Mouse (Mus musculus): ENCODE data around the gene Mmp17. TPM values are rescaled to one million over a fixed set of nuclear protein-coding genes. Genes with fewer than 3 reads are reported as not detected.

Mmp17 gene
- polyA plus RNA-seq, 1 experiment, result 1.6 TPM

- TF ChIP-seq CTCF (conservative IDR thresholded peaks at IDR 0.05; ENCODE audit: insufficient read depth, insufficient read length, low read depth, low read length), result no peak
- no peak for TF ChIP-seq POLR2A (IDR thresholded peaks at IDR 0.05; ENCODE audit: low read depth, low read length)
- H3K4me3 ChIP-seq (ENCODE audit: insufficient read depth, low read depth, low read length), result no peak overlapping the region
- H3K4me1 ChIP-seq (ENCODE audit: control insufficient read depth, insufficient read depth, low read length), result peaks cover 10% of the 10 kb centered on the region
- peak; percentile 91 for DNase-seq
- 69% methylated on average over 12 of the region's 12 CpGs for WGBS
- no peak overlapping the region for H3K27ac ChIP-seq (ENCODE audit: insufficient read depth, low read depth, low read length)
- no peaks in the 10 kb centered on the region for H3K27me3 ChIP-seq (replicated peaks; ENCODE audit: control insufficient read depth, insufficient read depth, low read length)
- no peaks in the 10 kb centered on the region; the same call in 1 of the 2 replicates for H3K36me3 ChIP-seq (ENCODE audit: control insufficient read depth, insufficient read depth, low read length)
These were observed 34.3 kb upstream of the Mmp17 start for GRCm38 (mm10) chr5:129549716-129550115.

GRCm38 (mm10) chr5:129550790-129551189 is 33.2 kb upstream of the Mmp17 start:
- Histone ChIP-seq H3K27ac (ENCODE audit: insufficient read depth, low read depth, low read length) (peak overlapping the region; percentile 73; the same call in 1 of the 2 replicates), H3K36me3 (ENCODE audit: control insufficient read depth, insufficient read depth, low read length) (peaks cover 1% of the 10 kb centered on the region; the same call in 1 of the 2 replicates), H3K4me1 (ENCODE audit: control insufficient read depth, insufficient read depth, low read length) (peaks cover 10% of the 10 kb centered on the region), H3K27me3 (replicated peaks; ENCODE audit: control insufficient read depth, insufficient read depth, low read length) (no peaks in the 10 kb centered on the region), H3K4me3 (ENCODE audit: insufficient read depth, low read depth, low read length) (no peak overlapping the region)
- TF ChIP-seq POLR2A (IDR thresholded peaks at IDR 0.05; ENCODE audit: low read depth, low read length) (no peak), CTCF (conservative IDR thresholded peaks at IDR 0.05; ENCODE audit: insufficient read depth, insufficient read length, low read depth, low read length) (no peak)
- WGBS, result 83% methylated on average over 6 of the region's 6 CpGs
- peak; percentile 86 for DNase-seq

GRCm38 (mm10) chr5:129551991-129552390 is 32.0 kb upstream of the Mmp17 start:
- H3K36me3 ChIP-seq (ENCODE audit: control insufficient read depth, insufficient read depth, low read length), result peaks cover 1% of the 10 kb centered on the region; the same call in 1 of the 2 replicates
- peaks cover 10% of the 10 kb centered on the region for H3K4me1 ChIP-seq (ENCODE audit: control insufficient read depth, insufficient read depth, low read length)
- TF ChIP-seq CTCF (conservative IDR thresholded peaks at IDR 0.05; ENCODE audit: insufficient read depth, insufficient read length, low read depth, low read length) (no peak), POLR2A (IDR thresholded peaks at IDR 0.05; ENCODE audit: low read depth, low read length) (no peak)
- H3K27ac ChIP-seq (ENCODE audit: insufficient read depth, low read depth, low read length), result peak overlapping the region; percentile 17
- no peaks in the 10 kb centered on the region for H3K27me3 ChIP-seq (replicated peaks; ENCODE audit: control insufficient read depth, insufficient read depth, low read length)
- 62% methylated on average over 2 of the region's 2 CpGs for WGBS
- peak; percentile 82 for DNase-seq
- no peak overlapping the region for H3K4me3 ChIP-seq (ENCODE audit: insufficient read depth, low read depth, low read length)

GRCm38 (mm10) chr5:129553642-129554041 is 30.3 kb upstream of the Mmp17 start:
- Histone ChIP-seq H3K27me3 (replicated peaks; ENCODE audit: control insufficient read depth, insufficient read depth, low read length) (no peaks in the 10 kb centered on the region), H3K27ac (ENCODE audit: insufficient read depth, low read depth, low read length) (no peak overlapping the region), H3K36me3 (ENCODE audit: control insufficient read depth, insufficient read depth, low read length) (peaks cover 1% of the 10 kb centered on the region; the same call in 1 of the 2 replicates), H3K4me3 (ENCODE audit: insufficient read depth, low read depth, low read length) (no peak overlapping the region), H3K4me1 (ENCODE audit: control insufficient read depth, insufficient read depth, low read length) (peaks cover 10% of the 10 kb centered on the region)
- WGBS, result 89% methylated on average over 6 of the region's 6 CpGs
- DNase-seq, result no peak
- TF ChIP-seq POLR2A (IDR thresholded peaks at IDR 0.05; ENCODE audit: low read depth, low read length) (no peak), CTCF (conservative IDR thresholded peaks at IDR 0.05; ENCODE audit: insufficient read depth, insufficient read length, low read depth, low read length) (no peak)

- Histone ChIP-seq H3K27ac (ENCODE audit: insufficient read depth, low read depth, low read length) (no peak overlapping the region), H3K27me3 (replicated peaks; ENCODE audit: control insufficient read depth, insufficient read depth, low read length) (no peaks in the 10 kb centered on the region), H3K36me3 (ENCODE audit: control insufficient read depth, insufficient read depth, low read length) (peaks cover 1% of the 10 kb centered on the region; the same call in 1 of the 2 replicates), H3K4me1 (ENCODE audit: control insufficient read depth, insufficient read depth, low read length) (no peaks in the 10 kb centered on the region), H3K4me3 (ENCODE audit: insufficient read depth, low read depth, low read length) (no peak overlapping the region)
- DNase-seq, result no peak
- 72% methylated on average over 5 of the region's 5 CpGs for WGBS
- no peak for TF ChIP-seq POLR2A (IDR thresholded peaks at IDR 0.05; ENCODE audit: low read depth, low read length)
- TF ChIP-seq CTCF (conservative IDR thresholded peaks at IDR 0.05; ENCODE audit: insufficient read depth, insufficient read length, low read depth, low read length), result no peak
These were observed 25.4 kb upstream of the Mmp17 start for GRCm38 (mm10) chr5:129558591-129558990.

GRCm38 (mm10) chr5:129559283-129559682 is 24.7 kb upstream of the Mmp17 start:
- Histone ChIP-seq H3K4me3 (ENCODE audit: insufficient read depth, low read depth, low read length) (no peak overlapping the region), H3K36me3 (ENCODE audit: control insufficient read depth, insufficient read depth, low read length) (peaks cover 1% of the 10 kb centered on the region; the same call in 1 of the 2 replicates), H3K27ac (ENCODE audit: insufficient read depth, low read depth, low read length) (no peak overlapping the region), H3K27me3 (replicated peaks; ENCODE audit: control insufficient read depth, insufficient read depth, low read length) (no peaks in the 10 kb centered on the region), H3K4me1 (ENCODE audit: control insufficient read depth, insufficient read depth, low read length) (no peaks in the 10 kb centered on the region)
- no peak for TF ChIP-seq CTCF (conservative IDR thresholded peaks at IDR 0.05; ENCODE audit: insufficient read depth, insufficient read length, low read depth, low read length)
- no peak for DNase-seq
- WGBS, result 75% methylated on average over 11 of the region's 11 CpGs

GRCm38 (mm10) chr5:129562342-129562741 is 21.6 kb upstream of the Mmp17 start:
- H3K36me3 ChIP-seq (ENCODE audit: control insufficient read depth, insufficient read depth, low read length), result no peaks in the 10 kb centered on the region; the same call in 1 of the 2 replicates
- no peak for DNase-seq
- 91% methylated on average over 8 of the region's 8 CpGs for WGBS

More at GRCm38 (mm10) chr5:129562342-129562741, 21.6 kb upstream of the Mmp17 start:
- H3K27me3 ChIP-seq (replicated peaks; ENCODE audit: control insufficient read depth, insufficient read depth, low read length), result no peaks in the 10 kb centered on the region
- no peaks in the 10 kb centered on the region for H3K4me1 ChIP-seq (ENCODE audit: control insufficient read depth, insufficient read depth, low read length)
- H3K27ac ChIP-seq (ENCODE audit: insufficient read depth, low read depth, low read length), result no peak overlapping the region
- no peak overlapping the region for H3K4me3 ChIP-seq (ENCODE audit: insufficient read depth, low read depth, low read length)
- TF ChIP-seq CTCF (conservative IDR thresholded peaks at IDR 0.05; ENCODE audit: insufficient read depth, insufficient read length, low read depth, low read length) (no peak), POLR2A (IDR thresholded peaks at IDR 0.05; ENCODE audit: low read depth, low read length) (no peak)

All from kidney, adult 2 months (tissue).